Mouse (Mus musculus) macrophage (primary cell): Measurements from ENCODE around the gene Prrt4. TPM values are rescaled to one million over a fixed set of nuclear protein-coding genes. Genes with fewer than 3 reads are reported as not detected.

Experiments used
- H3K27ac ChIP-seq: fragments of 350-480 bp; formaldehyde crosslinking; 2 replicates; pipeline ENCODE4 v1.9.0; 2021
- H3K36me3 ChIP-seq: fragments of 350-480 bp; formaldehyde crosslinking; 2 replicates; pipeline ENCODE4 v1.9.0; 2021; ENCODE audit errors: inconsistent target
- H3K4me3 ChIP-seq: fragments of 350-480 bp; formaldehyde crosslinking; 2 replicates; pipeline ENCODE4 v1.9.0; 2021; ENCODE audit errors: inconsistent target
- H3K79me2 ChIP-seq: fragments of 350-480 bp; formaldehyde crosslinking; 2 replicates; pipeline ENCODE4 v1.9.0; 2021; ENCODE audit errors: inconsistent target
- WGBS: methylation state at CpG from one replicate; pipeline ENCODE4 v1.1.7; 2026; ENCODE audit warnings: inconsistent platforms; ENCODE audit not compliant: missing documents; 5-methylcytosine and 5-hydroxymethylcytosine counted together
- polyA plus RNA-seq: library from polyadenylated mRNA; stranded (reverse); fragments of 250-400 nt; gene quantifications from 3 replicates; pipeline ENCODE4 v1.2.4, GENCODE M21; 2018; ENCODE audit warnings: inconsistent platforms

Prrt4 gene
- polyA plus RNA-seq, 1 experiment from 2014 or later, result not detected

- Histone ChIP-seq H3K36me3 (peaks cover 16% of the 10 kb centered on the region; the same call in 1 of the 2 replicates), H3K27ac (no peak overlapping the region)
- WGBS, result 90% methylated on average over 5 of the region's 5 CpGs
Measured at GRCm38 (mm10) chr6:29147407-29148010, 31.9 kb downstream of the Prrt4 start.

DNA sequence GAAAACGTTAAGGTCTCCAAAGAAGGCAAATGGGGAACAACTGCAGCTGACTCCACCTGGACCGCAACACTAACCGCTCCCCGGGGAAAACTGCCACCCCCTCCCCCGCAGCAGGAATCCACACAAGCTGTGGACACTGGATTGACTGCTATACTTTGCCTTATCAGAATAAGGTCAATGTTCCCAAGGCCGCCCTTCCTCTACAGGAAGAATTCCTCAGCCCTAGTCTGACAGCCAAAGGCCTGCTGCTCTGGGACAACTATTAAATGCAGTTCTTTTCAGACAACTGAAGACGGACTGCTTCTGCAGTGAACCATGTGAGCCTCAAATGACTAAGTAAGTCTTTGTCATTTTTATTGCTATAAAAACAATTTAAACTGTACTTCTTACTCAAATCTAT lies 32.7 kb downstream of the Prrt4 start:
- 81% methylated on average over 7 of the region's 7 CpGs for WGBS
- Histone ChIP-seq H3K27ac (no peak overlapping the region), H3K36me3 (peaks cover 10% of the 10 kb centered on the region; the same call in 1 of the 2 replicates), H3K79me2 (no peaks in the 10 kb centered on the region), H3K4me3 (no peak overlapping the region)

More at GRCm38 (mm10) chr6:29147407-29148010, 31.9 kb downstream of the Prrt4 start:
- H3K4me3 ChIP-seq, result no peak overlapping the region
- H3K79me2 ChIP-seq, result no peaks in the 10 kb centered on the region

GRCm38 (mm10) chr6:29145456-29146307 lies 33.7 kb downstream of the Prrt4 start:
- Histone ChIP-seq H3K79me2 (no peaks in the 10 kb centered on the region), H3K4me3 (no peak overlapping the region), H3K27ac (no peak overlapping the region), H3K36me3 (peaks cover 9% of the 10 kb centered on the region; the same call in 1 of the 2 replicates)
- 90% methylated on average over 12 of the region's 12 CpGs for WGBS

- Histone ChIP-seq H3K79me2 (no peaks in the 10 kb centered on the region), H3K36me3 (peaks cover 7% of the 10 kb centered on the region; the same call in 1 of the 2 replicates), H3K27ac (no peak overlapping the region), H3K4me3 (no peak overlapping the region)
- WGBS, result 100% methylated on average over 3 of the region's 3 CpGs
Measured at GRCm38 (mm10) chr6:29144971-29145370, 34.4 kb downstream of the Prrt4 start.

DNA sequence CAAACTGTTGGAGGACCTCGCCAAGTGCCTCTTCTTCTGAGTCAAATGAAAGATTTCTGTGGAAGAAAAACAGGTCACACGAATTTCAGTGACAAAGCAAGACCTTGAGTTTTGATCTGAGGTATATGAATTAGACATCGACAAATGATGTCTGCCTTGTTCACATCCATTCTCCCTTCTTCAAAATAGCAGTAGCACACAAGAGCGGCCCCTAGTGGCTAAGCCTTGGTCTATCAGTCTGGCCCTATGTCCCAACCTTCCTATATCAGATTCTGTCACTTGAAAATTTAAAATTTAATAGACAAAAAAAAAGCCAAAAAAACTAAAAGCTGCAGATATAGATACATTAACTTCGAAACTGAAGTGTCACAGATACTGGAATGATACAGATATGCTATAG lies 35.8 kb downstream of the Prrt4 start:
- WGBS, result 43% methylated on average over 5 of the region's 5 CpGs
- H3K36me3 ChIP-seq, result peaks cover 7% of the 10 kb centered on the region; the same call in 1 of the 2 replicates
- H3K27ac ChIP-seq, result no peak overlapping the region
- no peaks in the 10 kb centered on the region for H3K79me2 ChIP-seq
- no peak overlapping the region for H3K4me3 ChIP-seq

GRCm38 (mm10) chr6:29137441-29137840 lies 41.9 kb downstream of the Prrt4 start:
- H3K79me2 ChIP-seq, result no peaks in the 10 kb centered on the region
- H3K27ac ChIP-seq, result no peak overlapping the region
- no peak overlapping the region for H3K4me3 ChIP-seq
- WGBS, result 97% methylated on average over 9 of the region's 9 CpGs
- peaks cover 44% of the 10 kb centered on the region for H3K36me3 ChIP-seq

GRCm38 (mm10) chr6:29133100-29133499 lies 46.3 kb downstream of the Prrt4 start:
- peaks cover 64% of the 10 kb centered on the region for H3K36me3 ChIP-seq

DNA sequence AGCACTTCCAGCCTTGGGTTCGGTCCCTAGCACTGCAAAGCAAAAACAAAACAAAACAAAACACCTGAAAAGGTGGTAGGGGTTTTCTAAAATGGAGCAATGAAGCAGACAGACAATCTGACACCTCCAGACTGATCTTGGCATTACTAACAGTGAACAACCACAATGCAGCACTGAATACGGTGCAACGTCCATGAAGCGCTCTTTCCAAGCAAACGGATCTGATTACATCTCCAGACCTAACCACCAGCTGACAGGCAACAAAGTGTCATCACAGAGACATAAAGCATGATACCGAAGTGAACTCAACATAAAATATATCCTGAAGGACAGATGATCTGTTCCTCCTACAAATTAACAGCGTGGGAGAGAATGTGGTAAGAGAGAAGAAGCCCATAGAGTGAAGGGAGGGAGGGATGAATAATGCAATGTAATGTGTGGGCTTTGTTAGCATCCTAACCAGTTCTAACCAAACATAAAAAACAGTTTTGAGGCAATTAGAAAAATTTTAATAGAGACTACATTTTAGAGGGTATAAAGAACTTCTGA lies 52.4 kb downstream of the Prrt4 start:
- H3K79me2 ChIP-seq, result no peaks in the 10 kb centered on the region
- no peak overlapping the region for H3K27ac ChIP-seq
- H3K36me3 ChIP-seq, result peaks cover 54% of the 10 kb centered on the region
- WGBS, result 92% methylated on average over 7 of the region's 7 CpGs
- no peak overlapping the region for H3K4me3 ChIP-seq

More at GRCm38 (mm10) chr6:29133100-29133499, 46.3 kb downstream of the Prrt4 start:
- H3K27ac ChIP-seq, result no peak overlapping the region
- H3K4me3 ChIP-seq, result no peak overlapping the region
- WGBS, result over 99% methylated on average over 9 of the region's 9 CpGs
- no peaks in the 10 kb centered on the region for H3K79me2 ChIP-seq

GRCm38 (mm10) chr6:29119990-29120389 lies 59.4 kb downstream of the Prrt4 start:
- Histone ChIP-seq H3K27ac (no peak overlapping the region), H3K79me2 (no peaks in the 10 kb centered on the region)
- 88% methylated on average over 13 of the region's 13 CpGs for WGBS

More at GRCm38 (mm10) chr6:29119990-29120389, 59.4 kb downstream of the Prrt4 start:
- peaks cover 9% of the 10 kb centered on the region; the same call in 1 of the 2 replicates for H3K36me3 ChIP-seq
- no peak overlapping the region for H3K4me3 ChIP-seq

Other genes with a start within 250 kb of the Prrt4 start
- gene Lep, start 119.4 kb downstream of the Prrt4 start, polyA plus RNA-seq, result not detected in 3 replicates
- gene Rbm28, start 14.6 kb downstream of the Prrt4 start, polyA plus RNA-seq, result 22.8 to 29.6 TPM (median 25.3 TPM) in 3 replicates
- 7.3 to 22.6 TPM (median 9.2 TPM) in 3 replicates for gene Impdh1, start 36.8 kb upstream of the Prrt4 start, polyA plus RNA-seq
- gene Hilpda, start 92.9 kb upstream of the Prrt4 start, polyA plus RNA-seq, result 5.8 to 22.2 TPM (median 7.5 TPM) in 3 replicates
- gene Fam71f2, start 100.0 kb upstream of the Prrt4 start, polyA plus RNA-seq, result not detected in 3 replicates
- not detected in 3 replicates for gene Fam71f1, start 139.6 kb upstream of the Prrt4 start, polyA plus RNA-seq
- 51.7 to 126 TPM (median 107 TPM) in 3 replicates for gene Calu, start 168.5 kb upstream of the Prrt4 start, polyA plus RNA-seq
- gene Opn1sw, start 208.9 kb upstream of the Prrt4 start, polyA plus RNA-seq, result not detected in 3 replicates
- gene Ccdc136, start 216.7 kb upstream of the Prrt4 start, polyA plus RNA-seq, result not detected in 3 replicates